Mouse (Mus musculus): ENCODE data around the gene Ptdss2. TPM values are rescaled to one million over a fixed set of nuclear protein-coding genes. Genes with fewer than 3 reads are reported as not detected.

Ptdss2 gene
- 134 and 147 TPM in 2 replicates for polyA plus RNA-seq (2014; fragmentation: Nextera tagmentation; extraction: Ambion mirVana)

- Histone ChIP-seq H3K4me1 (replicated peaks; ENCODE audit: control insufficient read depth, insufficient read depth, low read length) (peaks cover 39% of the 10 kb centered on the region), H3K4me3 (ENCODE audit: low read depth, low read length) (peak within 1 kb of the TSS; percentile 59), H3K9me3 (ENCODE audit: control insufficient read depth, low read length) (no peaks in the 10 kb centered on the region), H3K4me2 (peak within 1 kb of the TSS; percentile 68), H3K9ac (ENCODE audit: low read depth, low read length) (peak within 1 kb of the TSS; percentile 65), H3K27ac (ENCODE audit: low read depth, low read length) (peak within 1 kb of the TSS; percentile 70), H3K36me3 (ENCODE audit: control insufficient read depth, insufficient read depth, low read length) (no peaks in the 10 kb centered on the region), H3K27me3 (replicated peaks; ENCODE audit: control insufficient read depth, insufficient read depth, low read length) (0 out of 2 replicates have a peak, but pooled peaks cover 5% of the 10 kb centered on the region)
- 35% methylated on average over 14 of the region's 14 CpGs for WGBS
- DNase-seq (ENCODE audit: low spot score): no peak
- ATAC-seq (replicated peaks; ENCODE audit: low FRiP score): no peak
Observed at GRCm38 (mm10) chr7:141122245-141122644, at the start of gene Ptdss2. TSS of gene Ptdss2 (plus strand) at chr7:141122382.

- no peak overlapping the region for H3K4me2 ChIP-seq
- no peaks in the 10 kb centered on the region for H3K36me3 ChIP-seq (ENCODE audit: control insufficient read depth, insufficient read depth, low read length)
- H3K4me1 ChIP-seq (replicated peaks; ENCODE audit: control insufficient read depth, insufficient read depth, low read length): peaks cover 6% of the 10 kb centered on the region
- no peak overlapping the region for H3K27ac ChIP-seq (ENCODE audit: low read depth, low read length)
- peaks cover 43% of the 10 kb centered on the region for H3K27me3 ChIP-seq (replicated peaks; ENCODE audit: control insufficient read depth, insufficient read depth, low read length)
- no peak for DNase-seq (ENCODE audit: low spot score)
- no peak overlapping the region for H3K9ac ChIP-seq (ENCODE audit: low read depth, low read length)
- 65% methylated on average over 4 of the region's 4 CpGs for WGBS
- no peak overlapping the region for H3K4me3 ChIP-seq (ENCODE audit: low read depth, low read length)
- no peaks in the 10 kb centered on the region for H3K9me3 ChIP-seq (ENCODE audit: control insufficient read depth, low read length)
- ATAC-seq (replicated peaks; ENCODE audit: low FRiP score): no peak
Observed at GRCm38 (mm10) chr7:141073782-141074181, 48.4 kb upstream of the Ptdss2 start.

- H3K4me1 ChIP-seq (replicated peaks; ENCODE audit: control insufficient read depth, insufficient read depth, low read length): no peaks in the 10 kb centered on the region
- H3K9me3 ChIP-seq (ENCODE audit: control insufficient read depth, low read length): no peaks in the 10 kb centered on the region
- no peak within 1 kb of the TSS for H3K9ac ChIP-seq (ENCODE audit: low read depth, low read length)
- no peak within 1 kb of the TSS for H3K4me2 ChIP-seq
- peaks cover 32% of the 10 kb centered on the region for H3K27me3 ChIP-seq (replicated peaks; ENCODE audit: control insufficient read depth, insufficient read depth, low read length)
- no peaks in the 10 kb centered on the region for H3K36me3 ChIP-seq (ENCODE audit: control insufficient read depth, insufficient read depth, low read length)
- no peak for ATAC-seq (replicated peaks; ENCODE audit: low FRiP score)
- no peak within 1 kb of the TSS for H3K4me3 ChIP-seq (ENCODE audit: low read depth, low read length)
- no peak within 1 kb of the TSS for H3K27ac ChIP-seq (ENCODE audit: low read depth, low read length)
- 85% methylated on average over 15 of the region's 15 CpGs for WGBS
- peak; percentile 30 for DNase-seq (ENCODE audit: low spot score)
Observed at GRCm38 (mm10) chr7:141077841-141078240, 44.3 kb upstream of the Ptdss2 start, which contains the start of gene Pkp3. TSS of gene Pkp3 (plus strand) at chr7:141078218.

- DNase-seq (ENCODE audit: low spot score) (no peak), ATAC-seq (replicated peaks; ENCODE audit: low FRiP score) (no peak)
- Histone ChIP-seq H3K9ac (ENCODE audit: low read depth, low read length) (no peak overlapping the region), H3K36me3 (ENCODE audit: control insufficient read depth, insufficient read depth, low read length) (no peaks in the 10 kb centered on the region), H3K4me2 (no peak overlapping the region), H3K4me1 (replicated peaks; ENCODE audit: control insufficient read depth, insufficient read depth, low read length) (no peaks in the 10 kb centered on the region), H3K27me3 (replicated peaks; ENCODE audit: control insufficient read depth, insufficient read depth, low read length) (peaks cover 32% of the 10 kb centered on the region), H3K27ac (ENCODE audit: low read depth, low read length) (no peak overlapping the region), H3K9me3 (ENCODE audit: control insufficient read depth, low read length) (no peaks in the 10 kb centered on the region), H3K4me3 (ENCODE audit: low read depth, low read length) (no peak overlapping the region)
- WGBS: 79% methylated on average over 4 of the region's 4 CpGs
Observed at GRCm38 (mm10) chr7:141078876-141079275, 43.3 kb upstream of the Ptdss2 start.

GRCm38 (mm10) chr7:141079481-141080449 lies 42.4 kb upstream of the Ptdss2 start:
- no peak overlapping the region for H3K4me3 ChIP-seq (ENCODE audit: low read depth, low read length)
- H3K27me3 ChIP-seq (replicated peaks; ENCODE audit: control insufficient read depth, insufficient read depth, low read length): peaks cover 32% of the 10 kb centered on the region

GRCm38 (mm10) chr7:141087894-141088293 lies 34.3 kb upstream of the Ptdss2 start:
- Histone ChIP-seq H3K4me2 (peak overlapping the region; percentile 58), H3K4me3 (ENCODE audit: low read depth, low read length) (peak overlapping the region; percentile 19; the same call in 1 of the 2 replicates), H3K27ac (ENCODE audit: low read depth, low read length) (no peak overlapping the region), H3K36me3 (ENCODE audit: control insufficient read depth, insufficient read depth, low read length) (no peaks in the 10 kb centered on the region), H3K27me3 (replicated peaks; ENCODE audit: control insufficient read depth, insufficient read depth, low read length) (peaks cover 26% of the 10 kb centered on the region), H3K9ac (ENCODE audit: low read depth, low read length) (no peak overlapping the region), H3K4me1 (replicated peaks; ENCODE audit: control insufficient read depth, insufficient read depth, low read length) (peaks cover 15% of the 10 kb centered on the region), H3K9me3 (ENCODE audit: control insufficient read depth, low read length) (no peaks in the 10 kb centered on the region)
- DNase-seq (ENCODE audit: low spot score): no peak
- ATAC-seq (replicated peaks; ENCODE audit: low FRiP score): no peak
- 20% methylated on average over 8 of the region's 8 CpGs for WGBS

More at GRCm38 (mm10) chr7:141079481-141080449, 42.4 kb upstream of the Ptdss2 start:
- H3K4me2 ChIP-seq: peak overlapping the region; percentile 10; the same call in 1 of the 2 replicates
- no peaks in the 10 kb centered on the region for H3K36me3 ChIP-seq (ENCODE audit: control insufficient read depth, insufficient read depth, low read length)
- ATAC-seq (replicated peaks; ENCODE audit: low FRiP score): no peak
- WGBS: 26% methylated on average over 33 of the region's 34 CpGs
- no peak for DNase-seq (ENCODE audit: low spot score)
- no peaks in the 10 kb centered on the region for H3K4me1 ChIP-seq (replicated peaks; ENCODE audit: control insufficient read depth, insufficient read depth, low read length)
- no peaks in the 10 kb centered on the region for H3K9me3 ChIP-seq (ENCODE audit: control insufficient read depth, low read length)
- H3K27ac ChIP-seq (ENCODE audit: low read depth, low read length): no peak overlapping the region
- H3K9ac ChIP-seq (ENCODE audit: low read depth, low read length): no peak overlapping the region

GRCm38 (mm10) chr7:141088473-141088872 lies 33.7 kb upstream of the Ptdss2 start:
- peak overlapping the region; percentile 19 for H3K4me3 ChIP-seq (ENCODE audit: low read depth, low read length)
- H3K36me3 ChIP-seq (ENCODE audit: control insufficient read depth, insufficient read depth, low read length): no peaks in the 10 kb centered on the region
- H3K4me1 ChIP-seq (replicated peaks; ENCODE audit: control insufficient read depth, insufficient read depth, low read length): peaks cover 15% of the 10 kb centered on the region
- no peak for ATAC-seq (replicated peaks; ENCODE audit: low FRiP score)
- no peak overlapping the region for H3K27ac ChIP-seq (ENCODE audit: low read depth, low read length)
- H3K27me3 ChIP-seq (replicated peaks; ENCODE audit: control insufficient read depth, insufficient read depth, low read length): peaks cover 26% of the 10 kb centered on the region
- H3K4me2 ChIP-seq: peak overlapping the region; percentile 58
- 8% methylated on average over 18 of the region's 18 CpGs for WGBS
- H3K9ac ChIP-seq (ENCODE audit: low read depth, low read length): peak overlapping the region; percentile 37; the same call in 1 of the 2 replicates
- DNase-seq (ENCODE audit: low spot score): no peak
- H3K9me3 ChIP-seq (ENCODE audit: control insufficient read depth, low read length): no peaks in the 10 kb centered on the region

- Histone ChIP-seq H3K27ac (ENCODE audit: low read depth, low read length) (no peak overlapping the region), H3K9me3 (ENCODE audit: control insufficient read depth, low read length) (no peaks in the 10 kb centered on the region), H3K36me3 (ENCODE audit: control insufficient read depth, insufficient read depth, low read length) (no peaks in the 10 kb centered on the region), H3K4me3 (ENCODE audit: low read depth, low read length) (no peak overlapping the region), H3K4me1 (replicated peaks; ENCODE audit: control insufficient read depth, insufficient read depth, low read length) (peaks cover 15% of the 10 kb centered on the region), H3K9ac (ENCODE audit: low read depth, low read length) (no peak overlapping the region), H3K4me2 (no peak overlapping the region), H3K27me3 (replicated peaks; ENCODE audit: control insufficient read depth, insufficient read depth, low read length) (peaks cover 26% of the 10 kb centered on the region)
- WGBS: 68% methylated on average over 8 of the region's 8 CpGs
- no peak for DNase-seq (ENCODE audit: low spot score)
- no peak for ATAC-seq (replicated peaks; ENCODE audit: low FRiP score)
Observed at GRCm38 (mm10) chr7:141090228-141090627, 32.0 kb upstream of the Ptdss2 start.
